In genomic region chr19:23520629-23521028, GRCm38 (mm10) we compare ENCODE assay signal across 15 mouse cellular contexts.
DNase-seq lines count a peak whose midpoint lies in the region; ATAC-seq lines count a peak whose summit lies in the region.
"Had no signal": no experiment of that assay in that cellular context is flagged by ENCODE, and none has a peak within 500 bp of the region (broad histone marks: within the 10 kb centered on the region; RNA-seq: fewer than 3 reads in every experiment).

No protein-coding gene starts in this region.

- no peak overlapping the region for H3K4me3 ChIP-seq in embryonic facial prominence, embryonic 14.5 days (ENCODE audit: low read depth, low read length)
- no peak overlapping the region for H3K4me3 ChIP-seq in embryonic facial prominence, embryonic 10.5 days
- H3K4me3 ChIP-seq: hindbrain, embryonic 13.5 days had no signal

- H3K27ac ChIP-seq in embryonic facial prominence, embryonic 14.5 days (replicated peaks; ENCODE audit: low read depth, low read length) = no peak overlapping the region
- H3K27ac ChIP-seq in embryonic facial prominence, embryonic 10.5 days (replicated peaks) = no peak overlapping the region
- H3K27ac ChIP-seq: hindbrain, embryonic 13.5 days had no signal

- peak; percentile 33; the same call in 1 of the 2 replicates for ATAC-seq in embryonic facial prominence, embryonic 14.5 days (ENCODE audit: low read depth)
- ATAC-seq: lung, postnatal 0 days; midbrain, embryonic 16.5 days had no signal

- no peaks in the 10 kb centered on the region for H3K9me3 ChIP-seq in embryonic facial prominence, embryonic 14.5 days (ENCODE audit: control insufficient read depth, low read length)
- no peaks in the 10 kb centered on the region for H3K9me3 ChIP-seq in embryonic facial prominence, embryonic 10.5 days
- H3K9me3 ChIP-seq: hindbrain, embryonic 13.5 days had no signal

- H3K4me1 ChIP-seq in embryonic facial prominence, embryonic 14.5 days (ENCODE audit: control insufficient read depth, insufficient read depth, low read length) = no peaks in the 10 kb centered on the region
- H3K4me1 ChIP-seq in embryonic facial prominence, embryonic 10.5 days = no peaks in the 10 kb centered on the region
- H3K4me1 ChIP-seq: hindbrain, embryonic 13.5 days had no signal

- no peaks in the 10 kb centered on the region for H3K27me3 ChIP-seq in embryonic facial prominence, embryonic 14.5 days (replicated peaks; ENCODE audit: control insufficient read depth, insufficient read depth, low read length)
- H3K27me3 ChIP-seq in embryonic facial prominence, embryonic 10.5 days (replicated peaks; ENCODE audit: low read depth, poor library complexity, severe bottlenecking) = no peaks in the 10 kb centered on the region
- H3K27me3 ChIP-seq: hindbrain, embryonic 13.5 days had no signal

- H3K9ac ChIP-seq in embryonic facial prominence, embryonic 14.5 days (ENCODE audit: low read depth, low read length) = no peak overlapping the region
- H3K9ac ChIP-seq: hindbrain, embryonic 13.5 days had no signal

- WGBS in embryonic facial prominence, embryonic 14.5 days = 69% methylated on average over 5 of the region's 5 CpGs
- 80% methylated on average over 5 of the region's 5 CpGs for WGBS in embryonic facial prominence, embryonic 10.5 days

- no peak overlapping the region for H3K4me2 ChIP-seq in embryonic facial prominence, embryonic 14.5 days (ENCODE audit: low read depth, low read length)
- H3K4me2 ChIP-seq: hindbrain, embryonic 13.5 days; liver, embryonic 11.5 days had no signal

- peak; percentile 40 for DNase-seq in embryonic facial prominence, embryonic 14.5 days (ENCODE audit: low spot score)
- no peak for DNase-seq in embryonic facial prominence, embryonic 10.5 days (ENCODE audit: low spot score)
- peak; percentile 33 for DNase-seq in lung, postnatal 36 days
- no peak for DNase-seq in lung, postnatal 10 days
- DNase-seq in heart, postnatal 4 days = peak; percentile 7
- peak; percentile 20 for DNase-seq in skeletal muscle tissue, adult 2 months (ENCODE audit: low read depth, low spot score)
- no peak for DNase-seq in spleen, postnatal 4 days (ENCODE audit: low spot score in 2 of 2)
- DNase-seq in thymus, adult 18-20 months = no peak
- DNase-seq: cerebellum, adult 9-11 months; kidney, adult 8-10 months; thymus, adult 2 months had no signal

- H3K36me3 ChIP-seq in embryonic facial prominence, embryonic 14.5 days (ENCODE audit: control insufficient read depth, insufficient read depth, low read length) = no peaks in the 10 kb centered on the region
- no peaks in the 10 kb centered on the region for H3K36me3 ChIP-seq in embryonic facial prominence, embryonic 10.5 days (replicated peaks)
- H3K36me3 ChIP-seq: hindbrain, embryonic 13.5 days had no signal

Comparison
In these comparisons a context has a peak if more than half of its experiments do, and no peak if none do; other contexts are left out.
1. DNase-seq: peak in embryonic facial prominence, embryonic 14.5 days (single experiment), lung, postnatal 36 days (single experiment), heart, postnatal 4 days (single experiment) and skeletal muscle tissue, adult 2 months (single experiment); none in embryonic facial prominence, embryonic 10.5 days (single experiment), lung, postnatal 10 days (single experiment), spleen, postnatal 4 days (0 of 2) and thymus, adult 18-20 months (0 of 2).